Mouse (Mus musculus): ENCODE measurements around the gene Mtfp1. TPM values are rescaled to one million over a fixed set of nuclear protein-coding genes. Genes with fewer than 3 reads are reported as not detected.

The Mtfp1 gene
- total RNA-seq, 2 experiments from 2014 or later = 52.1 to 53.4 TPM

Small RNA genes lying within 50 kb of the gene (microRNA-seq; reads per million reads assigned to microRNA genes)
- 0.36 to 0.74 reads per million in 2 experiments for gene Mir3060

Other genes with a start within 250 kb of the Mtfp1 start
- under 1 TPM; 0.30 to 0.66 TPM for gene Osbp2, start 231.5 kb downstream of the Mtfp1 start, total RNA-seq (2021)
- under 1 TPM; 0.10 to 0.13 TPM for gene 4921536K21Rik, start 200.3 kb downstream of the Mtfp1 start, total RNA-seq (2021)
- 10 to 100 TPM in 1 of 2 experiments, 1 to 10 TPM in 1; 5.9 to 11.4 TPM for gene Dusp18, start 200.2 kb downstream of the Mtfp1 start, total RNA-seq (2021)
- 10 to 100 TPM; 20.4 to 21.2 TPM for gene Slc35e4, start 180.8 kb downstream of the Mtfp1 start, total RNA-seq (2021)
- gene Tcn2, start 163.3 kb downstream of the Mtfp1 start, total RNA-seq (2021) = 10 to 100 TPM; 15.3 to 15.5 TPM
- gene Pes1, start 131.5 kb downstream of the Mtfp1 start, total RNA-seq (2021) = 10 to 100 TPM; 31.3 to 35.5 TPM
- not detected for gene 4930556J24Rik, start 118.7 kb downstream of the Mtfp1 start, total RNA-seq (2021)
- under 1 TPM; 0.26 to 0.42 TPM for gene Gal3st1, start 111.8 kb downstream of the Mtfp1 start, total RNA-seq (2021)
- gene Sec14l4, start 64.0 kb downstream of the Mtfp1 start, total RNA-seq (2021) = not detected
- not detected for gene Sec14l3, start 30.6 kb downstream of the Mtfp1 start, total RNA-seq (2021)
- under 1 TPM; 0.33 to 0.42 TPM for gene Sec14l2, start 28.0 kb upstream of the Mtfp1 start, total RNA-seq (2021)
- 1 to 10 TPM; 4.4 to 5.5 TPM for gene Rnf215, start 39.8 kb upstream of the Mtfp1 start, total RNA-seq (2021)
- gene Ccdc157, start 64.8 kb upstream of the Mtfp1 start, total RNA-seq (2021) = 1 to 10 TPM; 2.6 to 2.8 TPM
- gene Sf3a1, start 64.9 kb upstream of the Mtfp1 start, total RNA-seq (2021) = 10 to 100 TPM; 16.2 to 17.0 TPM
- 1 to 10 TPM; 3.7 to 4.4 TPM for gene Tbc1d10a, start 91.3 kb upstream of the Mtfp1 start, total RNA-seq (2021)
- gene Castor1, start 122.8 kb upstream of the Mtfp1 start, total RNA-seq (2021) = 1 to 10 TPM; 2.2 to 3.0 TPM
- not detected for gene Osm, start 141.0 kb upstream of the Mtfp1 start, total RNA-seq (2021)
- under 1 TPM; 0.13 to 0.52 TPM for gene Lif, start 162.1 kb upstream of the Mtfp1 start, total RNA-seq (2021)

All from gastrocnemius, postnatal 36 days (tissue).